In the genomic region with DNA sequence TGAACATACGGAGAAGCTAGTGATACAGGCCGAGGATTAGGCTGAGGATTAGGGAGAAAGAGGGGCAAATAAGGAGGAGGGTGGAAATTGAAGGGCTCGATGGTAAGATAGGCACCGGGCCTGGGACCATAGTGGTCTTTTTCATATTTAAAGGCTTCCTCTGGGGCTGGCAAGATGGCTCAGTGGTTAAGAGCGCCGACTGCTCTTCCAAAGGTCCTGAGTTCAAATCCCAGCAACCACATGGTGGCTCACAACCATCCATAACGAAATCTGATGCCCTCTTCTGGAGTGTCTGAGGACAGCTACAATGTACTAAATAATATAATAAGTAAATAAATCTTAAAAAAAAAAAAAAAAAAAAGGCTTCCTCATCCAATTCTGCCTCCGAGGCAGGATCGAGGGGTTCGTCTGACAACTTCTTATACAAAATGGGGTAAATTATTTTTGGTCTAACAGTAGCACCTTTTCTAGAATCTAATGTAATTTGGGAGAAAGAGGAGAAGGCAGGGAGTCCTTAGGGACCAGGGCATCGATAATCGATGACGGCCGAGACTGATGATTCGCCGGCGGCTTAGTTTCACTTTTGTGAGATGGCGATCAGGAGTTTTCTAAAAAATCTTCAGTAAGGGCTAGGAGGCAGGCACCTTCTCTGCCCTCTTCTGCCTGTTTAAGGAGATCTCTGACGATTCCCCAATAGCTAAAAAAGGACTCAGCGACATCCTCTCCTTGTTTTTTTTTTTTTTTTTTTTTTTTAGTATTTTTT, we compare ENCODE assay signal across 6 mouse cellular contexts.
DNase-seq lines count a peak whose midpoint lies in the region; ATAC-seq and TF ChIP-seq lines count a peak whose summit lies in the region.
"Not testable (repeated sequence)": the region's sequence is repeated elsewhere in the genome, so short reads cannot be mapped to it uniquely, and the experiment has no call there.

No protein-coding gene starts in this region.

- H3K9ac ChIP-seq in intestine, embryonic 14.5 days (ENCODE audit: low read length); lung, embryonic 14.5 days; midbrain, postnatal 0 days (replicated peaks; ENCODE audit: low read length, poor library complexity, severe bottlenecking): not testable (repeated sequence)

- H3K27me3 ChIP-seq in hindbrain, embryonic 10.5 days (ENCODE audit: insufficient read depth, poor library complexity, severe bottlenecking); intestine, embryonic 14.5 days (replicated peaks; ENCODE audit: control insufficient read depth, insufficient read depth, low read length); lung, embryonic 14.5 days (ENCODE audit: insufficient read depth, low read length); midbrain, postnatal 0 days (ENCODE audit: insufficient read depth, low read length): not testable (repeated sequence)

- not testable (repeated sequence) for TF ChIP-seq POLR2A in brain, embryonic 14.5 days (IDR thresholded peaks at IDR 0.05; ENCODE audit: borderline replicate concordance, extremely low read depth, insufficient read depth, insufficient read length, poor library complexity, severe bottlenecking)

- not testable (repeated sequence) for H3K4me3 ChIP-seq in hindbrain, embryonic 10.5 days; intestine, embryonic 14.5 days (ENCODE audit: low read depth, low read length); lung, embryonic 14.5 days (ENCODE audit: low read depth, low read length); midbrain, postnatal 0 days (ENCODE audit: low read depth, low read length)

- H3K4me1 ChIP-seq in hindbrain, embryonic 10.5 days (replicated peaks); intestine, embryonic 14.5 days (replicated peaks; ENCODE audit: control insufficient read depth, insufficient read depth, low read length); lung, embryonic 14.5 days (ENCODE audit: insufficient read depth); midbrain, postnatal 0 days (ENCODE audit: insufficient read depth, low read length): not testable (repeated sequence)

- 0 out of 2 replicates have a peak, but pooled peaks have one; percentile 66 for ATAC-seq in intestine, embryonic 14.5 days (replicated peaks; ENCODE audit: low FRiP score, low TSS enrichment, low read depth)
- ATAC-seq in lung, embryonic 14.5 days (ENCODE audit: insufficient read depth); midbrain, postnatal 0 days (ENCODE audit: low FRiP score): not testable (repeated sequence)

- H3K27ac ChIP-seq in hindbrain, embryonic 10.5 days; intestine, embryonic 14.5 days (ENCODE audit: low read depth); lung, embryonic 14.5 days (ENCODE audit: low read depth); midbrain, postnatal 0 days (ENCODE audit: low read depth, low read length): not testable (repeated sequence)

- 90% methylated on average over 20 of the region's 20 CpGs for WGBS in hindbrain, embryonic 10.5 days
- 92% methylated on average over 19 of the region's 20 CpGs for WGBS in intestine, embryonic 14.5 days
- WGBS in lung, embryonic 14.5 days = 91% methylated on average over 19 of the region's 20 CpGs
- WGBS in midbrain, postnatal 0 days = 93% methylated on average over 19 of the region's 20 CpGs

- not testable (repeated sequence) for H3K4me2 ChIP-seq in intestine, embryonic 14.5 days (ENCODE audit: low read length); lung, embryonic 14.5 days; midbrain, postnatal 0 days (ENCODE audit: low read depth, low read length, poor library complexity, severe bottlenecking)

- peaks cover 10% of the 10 kb centered on the region for H3K9me3 ChIP-seq in hindbrain, embryonic 10.5 days
- H3K9me3 ChIP-seq in intestine, embryonic 14.5 days (ENCODE audit: control insufficient read depth, low read length); lung, embryonic 14.5 days (ENCODE audit: low read depth, low read length); midbrain, postnatal 0 days (ENCODE audit: low read length): not testable (repeated sequence)

- peak; percentile 0 for DNase-seq in brain, embryonic 14.5 days (ENCODE audit: low read depth)
- DNase-seq in heart, adult 11 months = peak; percentile 89
- DNase-seq in hindbrain, embryonic 10.5 days (ENCODE audit: low spot score) = peak; percentile 1
- DNase-seq in intestine, embryonic 14.5 days (ENCODE audit: low spot score) = peak; percentile 42
- peak; percentile 0 for DNase-seq in lung, embryonic 14.5 days
- DNase-seq in midbrain, postnatal 0 days (ENCODE audit: low spot score) = peak; percentile 0

- H3K36me3 ChIP-seq in hindbrain, embryonic 10.5 days; intestine, embryonic 14.5 days (ENCODE audit: control insufficient read depth, insufficient read depth, low read length); lung, embryonic 14.5 days (ENCODE audit: insufficient read depth); midbrain, postnatal 0 days (ENCODE audit: insufficient read depth, low read length): not testable (repeated sequence)

- not testable (repeated sequence) for TF ChIP-seq CTCF in brain, embryonic 14.5 days (IDR thresholded peaks at IDR 0.05; ENCODE audit: borderline replicate concordance, extremely low read depth, insufficient read depth, insufficient read length); lung, embryonic 14.5 days (IDR thresholded peaks at IDR 0.05; ENCODE audit: low read depth); midbrain, postnatal 0 days (IDR thresholded peaks at IDR 0.05)

Comparison
In these comparisons a context has a peak if more than half of its experiments do, and no peak if none do; other contexts are left out.
1. DNase-seq: peak in every context shown above with its lines; median percentile 89 in heart, adult 11 months; 42 in intestine, embryonic 14.5 days; 1 in hindbrain, embryonic 10.5 days; 0 in brain, embryonic 14.5 days; 0 in lung, embryonic 14.5 days; 0 in midbrain, postnatal 0 days.